Mouse (Mus musculus) kidney, postnatal 14 days (tissue): ENCODE measurements around the gene Tnni2.
"Not testable (repeated sequence)": the region's sequence is repeated elsewhere in the genome, so short reads cannot be mapped to it uniquely, and the experiment has no call there.

Experiments
- DNase-seq: peaks from one replicate; pipeline ENCODE4 v3.0.0; 2022; ENCODE audit warnings: mixed read lengths

Gene Tnni2

DNA sequence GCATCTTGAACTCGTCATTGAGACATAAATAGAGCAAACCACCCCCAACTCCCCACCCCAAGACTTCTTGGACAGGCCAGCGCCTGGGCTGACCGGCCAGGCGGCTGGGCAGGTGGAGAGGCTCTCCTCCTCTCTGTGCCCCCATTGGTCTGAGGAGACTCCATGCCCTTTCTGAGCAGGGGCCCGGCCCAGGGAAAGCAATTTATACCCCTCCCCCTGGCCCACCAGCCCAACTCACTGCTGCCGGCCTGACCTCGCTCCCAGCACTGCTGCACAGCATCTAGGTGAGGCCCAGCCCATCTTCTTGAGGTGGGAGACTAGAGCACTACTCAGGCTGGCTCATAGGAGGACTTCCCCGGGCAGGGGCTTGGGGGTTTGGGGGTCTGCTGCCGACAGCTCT lies at the start of gene Tnni2:
TSS of gene Tnni2 (plus strand) at position 224 of the 400 bp plus-strand sequence.
- no peak for DNase-seq

DNA sequence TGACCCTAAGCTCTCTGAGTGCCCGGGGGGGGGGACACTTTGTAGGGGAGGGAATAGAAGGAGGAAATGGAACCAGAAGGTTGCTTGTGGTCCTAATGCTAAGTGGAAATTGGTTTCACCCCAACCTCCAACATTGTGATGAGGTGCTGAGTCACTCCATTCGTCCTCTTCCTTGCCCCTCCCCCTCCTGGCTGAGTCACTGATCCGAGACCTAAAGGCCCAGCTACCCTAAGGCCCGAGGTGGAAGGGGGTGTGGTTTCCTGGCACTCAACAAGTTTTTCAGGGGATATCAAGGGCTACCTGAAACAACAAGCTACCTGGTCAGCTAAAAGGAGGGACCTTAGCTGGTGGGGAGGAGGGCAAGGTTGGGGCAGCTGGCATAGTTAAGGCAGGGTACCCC lies 48.4 kb upstream of the Tnni2 start:
- DNase-seq = peak; percentile 57

DNA sequence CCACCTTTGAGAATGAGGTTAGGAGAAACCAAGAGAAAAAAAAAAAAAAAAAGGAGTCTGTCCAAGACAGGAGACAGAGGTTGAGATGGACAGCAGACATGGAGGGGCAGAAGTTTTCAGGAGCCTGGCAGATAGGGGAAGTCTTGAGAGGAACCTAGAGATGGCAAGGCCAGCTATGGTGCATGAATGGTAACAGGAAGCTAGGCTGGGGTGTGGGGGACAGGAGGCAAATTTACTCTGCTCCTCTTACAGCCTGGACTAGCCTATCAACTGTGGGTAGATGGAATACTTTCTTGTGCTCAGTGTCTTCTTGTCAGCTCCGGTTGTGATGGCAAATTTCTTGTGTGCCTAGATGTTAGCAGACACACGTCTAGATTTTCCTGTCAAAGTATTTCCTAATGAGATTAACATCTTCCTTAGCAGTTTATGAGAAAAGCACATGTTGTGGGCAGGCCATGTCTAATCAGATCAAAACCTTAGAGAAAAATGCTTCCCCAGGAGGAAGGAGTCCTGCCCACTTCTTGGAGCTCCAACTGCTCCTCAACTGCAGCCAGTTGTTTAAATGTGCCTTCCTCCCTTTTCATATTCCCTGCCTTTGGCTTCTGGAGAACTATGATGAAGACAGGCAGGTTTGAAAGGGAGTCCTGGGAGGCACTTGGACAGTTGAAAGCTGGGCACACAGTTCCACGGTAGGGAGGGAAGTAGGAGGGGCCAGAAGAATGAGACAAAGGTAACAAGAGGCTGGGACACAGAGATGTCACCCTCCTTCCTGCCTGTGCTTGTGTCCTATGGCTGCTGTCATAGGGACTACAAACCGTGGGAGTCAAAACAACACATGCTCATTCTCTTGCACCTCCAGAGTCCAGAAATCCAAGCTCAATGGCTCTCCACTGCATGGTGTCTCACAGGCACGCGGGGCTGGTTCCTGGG lies 47.1 kb upstream of the Tnni2 start:
- DNase-seq = no peak

DNA sequence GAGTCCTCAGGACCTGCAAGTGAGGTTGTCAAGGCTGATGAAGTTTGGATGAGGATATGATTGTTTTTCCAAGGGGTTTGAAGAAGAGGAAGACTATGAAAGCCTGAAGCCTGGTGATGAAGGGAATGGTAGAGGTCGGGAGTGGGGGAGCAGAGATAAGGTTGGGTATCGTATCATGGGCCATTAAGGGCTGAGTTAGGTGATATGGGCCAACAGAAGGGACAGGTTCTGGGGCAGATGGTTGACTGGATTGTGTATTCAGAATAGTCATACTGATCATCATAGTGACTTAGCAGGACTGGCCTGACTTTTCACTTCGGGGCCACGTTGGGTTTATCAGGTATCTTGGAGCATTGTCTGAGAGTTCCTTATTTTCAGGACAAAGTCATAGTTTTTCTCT lies 46.1 kb upstream of the Tnni2 start:
- DNase-seq = no peak

- DNase-seq = no peak
These were observed 45.0 kb upstream of the Tnni2 start for GRCm38 (mm10) chr7:142396611-142397010.

DNA sequence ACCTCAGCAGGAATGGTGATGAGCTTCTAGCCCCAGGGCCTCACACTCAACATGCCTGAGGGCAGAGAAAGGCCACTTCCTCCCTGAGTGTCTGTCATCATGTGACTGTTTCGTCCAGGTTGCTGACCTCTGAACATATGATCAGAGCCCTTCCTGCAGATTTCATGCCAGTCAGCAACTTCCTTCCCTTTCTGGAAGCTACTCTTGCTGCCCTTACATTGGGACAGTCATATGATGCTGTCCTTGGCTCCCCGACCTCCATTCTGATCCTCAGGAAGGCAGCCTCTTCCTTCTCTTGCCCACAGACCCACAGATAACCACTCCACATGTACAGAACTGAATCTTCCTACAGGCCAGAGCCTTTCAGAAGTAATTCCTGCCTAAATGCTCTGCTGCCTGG lies 43.6 kb upstream of the Tnni2 start:
- peak; percentile 66 for DNase-seq

DNA sequence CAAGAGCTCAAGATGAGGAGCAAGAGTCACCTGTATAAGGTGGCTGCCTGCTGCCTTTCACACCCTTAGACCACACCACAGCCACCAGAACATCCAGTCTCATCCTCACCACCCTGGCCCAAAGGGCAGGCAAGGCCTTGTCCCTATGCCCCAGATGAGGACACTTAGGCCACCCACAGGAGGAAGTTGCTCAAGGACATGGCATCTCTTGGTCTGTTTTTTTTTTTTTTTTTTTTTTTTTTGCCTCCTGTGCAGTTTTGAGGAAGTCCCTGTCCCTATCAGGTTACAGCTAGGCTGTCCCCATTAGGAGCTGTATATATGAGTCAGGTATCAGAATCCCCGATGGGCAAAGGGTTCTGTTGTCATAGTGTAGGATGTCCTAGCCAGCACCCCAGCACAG lies 42.4 kb upstream of the Tnni2 start:
- DNase-seq = no peak

DNA sequence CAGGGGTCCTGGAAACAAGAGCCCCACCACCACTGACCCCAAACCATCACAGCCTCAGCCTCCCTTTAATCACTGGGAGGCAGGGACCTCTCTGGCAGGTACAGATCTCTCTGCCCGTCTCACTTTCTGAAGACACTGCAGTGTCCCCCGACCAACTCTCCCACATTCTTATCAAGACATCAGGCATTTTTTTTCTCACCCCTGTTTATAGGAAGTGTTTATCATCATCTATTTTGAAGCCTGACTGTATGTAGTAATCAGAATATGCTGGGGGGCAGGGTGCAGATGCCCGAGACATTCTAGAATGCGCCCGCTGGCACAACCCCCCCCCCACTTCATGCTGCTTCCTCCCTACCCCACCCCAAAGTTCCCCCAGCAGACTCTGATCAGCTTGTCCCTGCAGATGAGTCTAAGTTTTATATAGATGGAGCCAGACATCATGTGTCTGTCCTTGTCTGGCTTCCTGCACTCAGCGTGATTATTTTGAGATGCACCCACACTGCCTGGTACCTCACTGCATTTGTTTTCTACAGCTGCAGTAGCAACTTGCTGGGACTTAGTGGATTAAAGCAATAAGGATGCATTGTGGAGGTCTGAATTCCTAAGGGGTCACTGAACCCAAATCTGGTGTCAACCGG lies 41.4 kb upstream of the Tnni2 start:
- no peak for DNase-seq

DNA sequence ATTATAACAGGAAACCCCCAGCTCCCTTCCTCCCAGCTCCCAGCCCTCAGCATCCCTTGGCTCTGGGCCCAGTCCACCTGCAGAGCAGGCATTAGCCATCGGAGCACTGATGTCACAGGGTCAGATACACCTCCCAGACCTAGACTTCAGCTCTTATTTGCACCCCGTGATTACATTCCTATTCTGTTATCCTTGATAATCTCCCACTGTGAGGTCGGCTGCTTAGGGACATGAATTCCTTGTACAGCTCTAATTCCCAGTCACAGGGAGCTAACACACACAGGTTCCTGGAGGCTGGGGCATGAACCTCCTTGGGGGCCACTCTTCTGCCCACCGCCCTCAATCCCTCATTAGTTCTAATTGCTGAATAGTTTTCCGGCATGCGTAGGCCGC lies 40.9 kb upstream of the Tnni2 start:
- DNase-seq = peak; percentile 62

- DNase-seq = no peak
These were observed 38.0 kb upstream of the Tnni2 start for GRCm38 (mm10) chr7:142403591-142403990.

DNA sequence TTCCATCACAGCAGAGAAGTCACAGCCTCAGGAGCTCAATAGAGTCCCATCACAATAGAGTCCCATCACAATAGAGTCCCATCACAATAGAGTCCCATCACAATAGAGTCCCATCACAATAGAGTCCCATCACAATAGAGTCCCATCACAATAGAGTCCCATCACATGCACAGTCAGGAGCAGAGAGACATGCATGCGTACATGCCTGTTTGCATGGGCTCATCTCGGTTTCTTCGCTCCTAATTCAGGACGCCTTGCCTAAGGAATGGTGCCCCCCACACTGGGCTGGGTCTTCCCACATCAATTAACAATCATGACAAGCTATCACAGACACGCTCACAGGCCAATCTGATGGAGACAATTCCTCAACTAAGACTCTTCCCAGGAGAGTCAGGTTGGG lies 36.5 kb upstream of the Tnni2 start:
- DNase-seq = not testable (repeated sequence)

DNA sequence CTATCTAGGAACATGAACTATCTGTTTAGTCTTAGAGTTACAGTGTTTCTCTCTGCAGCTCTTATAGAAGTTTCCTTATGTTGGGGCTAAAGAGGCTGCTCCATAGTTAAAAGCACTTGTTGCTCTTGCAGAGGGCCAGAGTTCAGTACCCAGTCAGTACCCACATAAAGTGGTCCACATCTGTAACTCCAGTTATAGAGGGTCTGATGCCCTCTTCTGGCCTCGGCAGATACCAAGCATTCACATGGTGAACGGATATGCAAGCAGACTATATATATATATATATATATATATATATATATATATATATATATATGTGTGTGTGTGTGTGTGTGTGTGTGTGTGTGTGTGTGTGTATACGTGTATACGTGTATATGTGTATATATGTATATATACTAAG lies 33.7 kb upstream of the Tnni2 start:
- DNase-seq = no peak

GRCm38 (mm10) chr7:142408686-142409085 lies 32.9 kb upstream of the Tnni2 start:
- no peak for DNase-seq

DNA sequence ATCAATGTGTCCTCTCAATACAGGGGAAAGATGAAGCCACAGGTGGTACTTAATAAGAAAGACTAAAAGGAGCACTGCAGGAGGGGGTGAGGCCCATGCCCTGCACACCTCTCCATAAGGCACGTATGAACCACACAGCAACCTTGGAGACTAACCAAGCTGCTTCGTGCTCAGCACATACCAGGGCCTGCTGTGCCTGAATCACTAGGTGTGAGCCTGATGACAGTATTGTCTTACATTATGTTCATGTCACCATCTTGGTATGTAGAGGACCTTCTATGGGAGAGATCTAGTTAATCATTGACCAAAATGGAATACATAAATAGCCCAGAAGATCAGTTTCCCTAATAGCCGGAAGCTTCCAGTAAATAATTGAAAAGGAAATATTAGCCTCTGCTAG lies 32.0 kb upstream of the Tnni2 start:
- DNase-seq = no peak

DNA sequence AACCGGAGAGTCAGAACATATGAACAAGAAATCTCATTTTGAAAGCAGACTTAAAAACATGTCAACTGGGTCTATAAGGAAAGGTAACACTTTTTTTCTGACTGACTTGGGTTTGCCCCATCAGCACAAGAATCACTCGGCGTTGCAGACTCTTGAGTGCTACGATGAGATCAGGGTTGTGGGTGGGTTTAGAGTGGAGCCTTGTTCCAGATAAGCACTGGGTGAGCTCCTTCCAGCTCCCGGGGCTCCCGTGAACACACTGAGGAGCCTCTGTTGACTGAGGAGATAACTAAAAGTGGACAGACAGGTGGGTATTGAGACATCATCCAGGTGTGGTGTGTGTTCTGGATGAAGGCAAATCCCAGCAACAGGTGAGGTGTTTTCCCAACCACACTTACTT lies 28.3 kb upstream of the Tnni2 start:
- no peak for DNase-seq

GRCm38 (mm10) chr7:142415314-142415713 lies 26.3 kb upstream of the Tnni2 start:
- no peak for DNase-seq

DNA sequence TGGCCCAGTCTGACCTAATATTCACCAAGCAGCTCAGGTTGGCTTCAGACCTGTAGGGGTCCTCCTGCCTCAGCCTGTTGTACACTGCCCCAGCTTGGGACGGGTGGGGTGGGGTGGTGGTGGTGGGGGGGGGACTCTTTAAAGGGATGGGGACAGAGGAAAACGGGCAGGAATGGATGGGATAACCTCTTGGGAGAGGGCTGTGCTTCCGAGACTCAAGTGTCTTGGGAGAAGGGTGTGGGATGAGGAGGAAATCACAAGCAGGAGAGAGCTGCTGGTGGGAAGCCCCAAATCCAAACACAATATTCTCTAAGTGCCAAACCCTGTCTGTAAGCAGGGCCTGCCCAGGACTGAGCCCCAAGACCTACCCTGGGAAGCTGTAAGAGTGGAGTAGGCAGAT lies 25.4 kb upstream of the Tnni2 start:
- DNase-seq = no peak

DNA sequence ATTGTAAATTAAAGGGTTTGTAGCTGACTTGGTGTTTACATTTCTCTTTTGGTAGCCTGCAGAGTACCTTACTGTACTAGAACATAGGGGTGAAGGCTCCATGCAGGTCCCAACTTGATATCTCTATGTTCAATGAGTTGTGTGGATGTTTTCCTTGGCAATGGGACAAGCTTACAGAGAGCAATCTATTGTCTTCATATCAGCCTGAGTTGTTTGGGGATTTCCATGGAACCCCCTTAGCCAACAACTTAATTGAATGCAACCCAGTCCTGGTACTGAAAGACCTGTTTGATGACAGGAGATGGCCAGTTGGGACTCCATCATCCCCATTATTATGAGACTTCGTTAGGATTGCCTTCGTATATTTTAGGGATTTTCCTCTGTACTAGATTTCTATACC lies 23.6 kb upstream of the Tnni2 start:
- DNase-seq = no peak

GRCm38 (mm10) chr7:142418679-142419078 lies 22.9 kb upstream of the Tnni2 start:
- no peak for DNase-seq

- no peak for DNase-seq
These were observed 21.7 kb upstream of the Tnni2 start for GRCm38 (mm10) chr7:142419887-142420286.

DNA sequence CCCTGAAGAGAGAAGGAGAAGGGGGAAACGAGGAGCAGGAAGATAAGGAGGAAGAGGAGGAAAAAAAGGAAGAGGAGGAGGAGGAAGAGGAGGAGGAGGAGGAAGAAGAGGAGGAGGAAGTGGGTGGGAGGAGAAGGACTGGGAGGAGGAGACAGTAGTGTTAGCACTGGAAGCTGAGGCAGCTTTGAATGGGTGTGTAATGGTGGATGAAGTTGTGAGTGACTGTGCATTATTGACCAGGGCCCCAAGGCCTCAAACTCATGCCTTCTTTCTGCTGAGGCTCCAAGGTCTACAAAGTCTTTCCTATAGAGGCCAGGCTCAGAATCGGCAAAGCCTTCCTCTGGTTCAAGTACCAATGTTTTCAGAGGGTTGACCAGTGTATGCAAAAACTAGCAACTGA lies 19.8 kb upstream of the Tnni2 start:
- DNase-seq = no peak

GRCm38 (mm10) chr7:142425641-142426213 lies 15.9 kb upstream of the Tnni2 start:
- peak; percentile 45 for DNase-seq

DNA sequence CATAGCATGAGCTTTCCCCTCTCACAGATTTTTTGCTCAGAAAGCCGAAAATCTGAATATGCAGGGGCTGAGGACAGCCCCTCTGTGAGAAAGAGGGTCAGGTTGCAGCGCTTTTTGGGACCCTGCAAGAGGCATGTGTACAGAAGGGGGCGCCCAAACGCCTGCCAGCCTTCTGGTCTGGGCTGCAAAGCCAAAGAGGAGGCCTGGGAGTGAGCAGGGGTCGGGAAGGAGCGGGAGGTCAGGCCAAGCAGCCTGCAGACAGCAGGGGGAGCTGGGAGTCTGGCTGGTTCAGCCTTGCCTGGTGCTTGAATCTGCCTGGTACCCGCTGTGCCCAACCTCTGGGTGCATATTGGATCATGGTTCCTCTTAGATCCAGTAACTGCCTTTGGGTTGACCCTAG lies 13.4 kb upstream of the Tnni2 start:
- no peak for DNase-seq

- peak; percentile 46 for DNase-seq
These were observed 11.4 kb upstream of the Tnni2 start for GRCm38 (mm10) chr7:142430160-142430678.
